Mouse (Mus musculus): ENCODE results near the gene Megf11. TPM values are rescaled to one million over a fixed set of nuclear protein-coding genes. Genes with fewer than 3 reads are reported as not detected.

Megf11 gene
- polyA plus RNA-seq, 1 experiment from 2014 or later: 0.51 TPM

GRCm38 (mm10) chr9:64579306-64579705, 193.9 kb downstream of the Megf11 start:
- no peak for ATAC-seq (ENCODE audit: insufficient read depth)
- Histone ChIP-seq H3K9ac (no peak overlapping the region), H3K4me3 (replicated peaks) (no peak overlapping the region), H3K27ac (replicated peaks) (no peak overlapping the region), H3K4me1 (replicated peaks) (peaks cover 35% of the 10 kb centered on the region), H3K4me2 (no peak overlapping the region), H3K27me3 (no peaks in the 10 kb centered on the region), H3K36me3 (replicated peaks) (no peaks in the 10 kb centered on the region), H3K9me3 (replicated peaks) (no peaks in the 10 kb centered on the region)
- 82% methylated on average over 1 of the region's 1 CpGs for WGBS (ENCODE audit: insufficient replicate concordance)

GRCm38 (mm10) chr9:64586292-64586691, 200.9 kb downstream of the Megf11 start:
- Histone ChIP-seq H3K4me1 (replicated peaks) (peaks cover 47% of the 10 kb centered on the region), H3K4me3 (replicated peaks) (no peak overlapping the region), H3K9me3 (replicated peaks) (no peaks in the 10 kb centered on the region), H3K36me3 (replicated peaks) (no peaks in the 10 kb centered on the region), H3K27ac (replicated peaks) (no peak overlapping the region), H3K4me2 (no peak overlapping the region), H3K9ac (no peak overlapping the region), H3K27me3 (no peaks in the 10 kb centered on the region)
- no peak for ATAC-seq (ENCODE audit: insufficient read depth)
- WGBS (ENCODE audit: insufficient replicate concordance): 41% methylated on average over 5 of the region's 5 CpGs

- H3K4me3 ChIP-seq (replicated peaks): no peak overlapping the region
- no peaks in the 10 kb centered on the region for H3K36me3 ChIP-seq (replicated peaks)
- no peaks in the 10 kb centered on the region for H3K27me3 ChIP-seq
- no peaks in the 10 kb centered on the region for H3K9me3 ChIP-seq (replicated peaks)
- H3K27ac ChIP-seq (replicated peaks): peak overlapping the region; percentile 97
- H3K4me1 ChIP-seq (replicated peaks): peaks cover 63% of the 10 kb centered on the region
- ATAC-seq (ENCODE audit: insufficient read depth): no peak
- H3K4me2 ChIP-seq: no peak overlapping the region
- H3K9ac ChIP-seq: no peak overlapping the region
- 85% methylated on average over 7 of the region's 7 CpGs for WGBS (ENCODE audit: insufficient replicate concordance)
Observed at GRCm38 (mm10) chr9:64587991-64588390, 202.6 kb downstream of the Megf11 start.

- Histone ChIP-seq H3K9me3 (replicated peaks) (no peaks in the 10 kb centered on the region), H3K4me1 (replicated peaks) (peaks cover 68% of the 10 kb centered on the region), H3K9ac (peak overlapping the region; percentile 46), H3K4me2 (peak overlapping the region; percentile 52), H3K27me3 (0 out of 2 replicates have a peak, but pooled peaks cover 4% of the 10 kb centered on the region), H3K27ac (replicated peaks) (peak overlapping the region; percentile 97), H3K4me3 (replicated peaks) (peak overlapping the region; percentile 6), H3K36me3 (replicated peaks) (no peaks in the 10 kb centered on the region)
- 2% methylated on average over 5 of the region's 5 CpGs for WGBS (ENCODE audit: insufficient replicate concordance)
- peak; percentile 99 for ATAC-seq (ENCODE audit: insufficient read depth)
Observed at GRCm38 (mm10) chr9:64590634-64591041, 205.2 kb downstream of the Megf11 start.

GRCm38 (mm10) chr9:64591436-64591835, 206.0 kb downstream of the Megf11 start:
- H3K36me3 ChIP-seq (replicated peaks): no peaks in the 10 kb centered on the region
- no peak overlapping the region for H3K4me3 ChIP-seq (replicated peaks)
- peak overlapping the region; percentile 97 for H3K27ac ChIP-seq (replicated peaks)
- 0 out of 2 replicates have a peak, but pooled peaks cover 4% of the 10 kb centered on the region for H3K27me3 ChIP-seq
- 75% methylated on average over 1 of the region's 1 CpGs for WGBS (ENCODE audit: insufficient replicate concordance)
- peak; percentile 47; the same call in 1 of the 2 replicates for ATAC-seq (ENCODE audit: insufficient read depth)
- H3K9me3 ChIP-seq (replicated peaks): no peaks in the 10 kb centered on the region
- peak overlapping the region; percentile 46; the same call in 1 of the 2 replicates for H3K9ac ChIP-seq
- 0 out of 2 replicates have a peak overlapping the region, but pooled peaks have one; percentile 52 for H3K4me2 ChIP-seq
- peaks cover 68% of the 10 kb centered on the region for H3K4me1 ChIP-seq (replicated peaks)

- Histone ChIP-seq H3K9ac (no peak overlapping the region), H3K27ac (replicated peaks) (no peak overlapping the region), H3K36me3 (replicated peaks) (no peaks in the 10 kb centered on the region), H3K4me3 (replicated peaks) (no peak overlapping the region), H3K27me3 (0 out of 2 replicates have a peak, but pooled peaks cover 4% of the 10 kb centered on the region), H3K4me1 (replicated peaks) (peaks cover 40% of the 10 kb centered on the region), H3K4me2 (no peak overlapping the region), H3K9me3 (replicated peaks) (no peaks in the 10 kb centered on the region)
- WGBS (ENCODE audit: insufficient replicate concordance): 67% methylated on average over 8 of the region's 8 CpGs
- ATAC-seq (ENCODE audit: insufficient read depth): no peak
Observed at GRCm38 (mm10) chr9:64594442-64594841, 209.0 kb downstream of the Megf11 start.

- H3K36me3 ChIP-seq (replicated peaks): no peaks in the 10 kb centered on the region
- ATAC-seq (ENCODE audit: insufficient read depth): peak; percentile 49
- no peak overlapping the region for H3K27ac ChIP-seq (replicated peaks)
- 0 out of 2 replicates have a peak, but pooled peaks cover under 1% of the 10 kb centered on the region for H3K4me1 ChIP-seq (replicated peaks)
- H3K27me3 ChIP-seq: peaks cover 15% of the 10 kb centered on the region
- H3K4me3 ChIP-seq (replicated peaks): no peak overlapping the region
- H3K4me2 ChIP-seq: no peak overlapping the region
- H3K9me3 ChIP-seq (replicated peaks): no peaks in the 10 kb centered on the region
- no peak overlapping the region for H3K9ac ChIP-seq
- 55% methylated on average over 7 of the region's 7 CpGs for WGBS (ENCODE audit: insufficient replicate concordance)
Observed at GRCm38 (mm10) chr9:64598427-64598826, 213.0 kb downstream of the Megf11 start.

GRCm38 (mm10) chr9:64600731-64601130, 215.3 kb downstream of the Megf11 start:
- Histone ChIP-seq H3K36me3 (replicated peaks) (no peaks in the 10 kb centered on the region), H3K9me3 (replicated peaks) (no peaks in the 10 kb centered on the region), H3K4me2 (no peak overlapping the region), H3K27ac (replicated peaks) (no peak overlapping the region), H3K9ac (no peak overlapping the region), H3K4me3 (replicated peaks) (no peak overlapping the region), H3K4me1 (replicated peaks) (no peaks in the 10 kb centered on the region), H3K27me3 (peaks cover 18% of the 10 kb centered on the region)
- no peak for ATAC-seq (ENCODE audit: insufficient read depth)
- 17% methylated on average over 2 of the region's 2 CpGs for whole genome bisulfite sequencing (ENCODE audit: insufficient replicate concordance)

- Histone ChIP-seq H3K9ac (no peak overlapping the region), H3K27ac (replicated peaks) (no peak overlapping the region), H3K4me3 (replicated peaks) (no peak overlapping the region), H3K36me3 (replicated peaks) (no peaks in the 10 kb centered on the region), H3K9me3 (replicated peaks) (no peaks in the 10 kb centered on the region), H3K27me3 (peaks cover 21% of the 10 kb centered on the region), H3K4me2 (no peak overlapping the region), H3K4me1 (replicated peaks) (no peaks in the 10 kb centered on the region)
- WGBS (ENCODE audit: insufficient replicate concordance): 67% methylated on average over 1 of the region's 1 CpGs
- ATAC-seq (ENCODE audit: insufficient read depth): no peak
Observed at GRCm38 (mm10) chr9:64602895-64603294, 217.5 kb downstream of the Megf11 start.

GRCm38 (mm10) chr9:64604217-64604711, 218.8 kb downstream of the Megf11 start:
- H3K9me3 ChIP-seq (replicated peaks): no peaks in the 10 kb centered on the region
- H3K4me2 ChIP-seq: no peak overlapping the region
- H3K36me3 ChIP-seq (replicated peaks): no peaks in the 10 kb centered on the region
- ATAC-seq (ENCODE audit: insufficient read depth): no peak
- WGBS (ENCODE audit: insufficient replicate concordance): 65% methylated on average over 7 of the region's 7 CpGs
- no peak overlapping the region for H3K27ac ChIP-seq (replicated peaks)
- no peak overlapping the region for H3K9ac ChIP-seq
- H3K27me3 ChIP-seq: peaks cover 21% of the 10 kb centered on the region
- no peak overlapping the region for H3K4me3 ChIP-seq (replicated peaks)
- H3K4me1 ChIP-seq (replicated peaks): no peaks in the 10 kb centered on the region

- Histone ChIP-seq H3K27ac (replicated peaks) (no peak overlapping the region), H3K36me3 (replicated peaks) (no peaks in the 10 kb centered on the region), H3K9ac (no peak overlapping the region), H3K9me3 (replicated peaks) (no peaks in the 10 kb centered on the region), H3K4me3 (replicated peaks) (no peak overlapping the region), H3K27me3 (peaks cover 21% of the 10 kb centered on the region), H3K4me1 (replicated peaks) (no peaks in the 10 kb centered on the region), H3K4me2 (no peak overlapping the region)
- WGBS (ENCODE audit: insufficient replicate concordance): 74% methylated on average over 14 of the region's 14 CpGs
- no peak for ATAC-seq (ENCODE audit: insufficient read depth)
Observed at GRCm38 (mm10) chr9:64605077-64605714, 219.8 kb downstream of the Megf11 start.
